Mouse (Mus musculus) hindbrain, embryonic 14.5 days (tissue): ENCODE measurements around the gene Map2k5. TPM values are rescaled to one million over a fixed set of nuclear protein-coding genes. Genes with fewer than 3 reads are reported as not detected.
A peak's percentile ranks its signal among the peaks of the same experiment; 100 is the strongest.

Source experiments
- ATAC-seq: fragments of 200-750 bp; cut with Nextera tagmentation; 2 replicates; pipeline ENCODE4 v1.8.0; 2017; ENCODE audit warnings: moderate number of reproducible peaks, mild to moderate bottlenecking, moderate TSS enrichment, moderate library complexity; ENCODE audit not compliant: low FRiP score
- DNase-seq: peaks from one replicate; pipeline ENCODE4 v3.0.0-alpha.2; 2015; ENCODE audit warnings: low spot score
- H3K27ac ChIP-seq: fragments of 300-500 bp; sonication (generic); 2 replicates; pipeline ENCODE4 v1.5.1; 2014; ENCODE audit warnings: mild to moderate bottlenecking, moderate library complexity
- H3K27me3 ChIP-seq: fragments of 300-500 bp; sonication (generic); 2 replicates; pipeline ENCODE4 v1.6.1; 2014; ENCODE audit warnings: mild to moderate bottlenecking, low read length, mixed read lengths; ENCODE audit not compliant: control insufficient read depth, insufficient read depth
- H3K36me3 ChIP-seq: fragments of 300-500 bp; sonication (generic); replicated peaks from 2 replicates; pipeline ENCODE4 v1.6.1; 2014; ENCODE audit not compliant: control insufficient read depth, insufficient read depth
- H3K4me1 ChIP-seq: fragments of 300-500 bp; sonication (generic); replicated peaks from 2 replicates; pipeline ENCODE4 v1.6.1; 2014; ENCODE audit warnings: antibody characterized with exemption, low read length, mixed read lengths; ENCODE audit not compliant: control insufficient read depth, insufficient read depth
- H3K4me2 ChIP-seq: fragments of 300-500 bp; sonication (generic); replicated peaks from 2 replicates; pipeline ENCODE4 v1.6.1; 2014; ENCODE audit warnings: mild to moderate bottlenecking, moderate library complexity
- H3K4me3 ChIP-seq: fragments of 300-500 bp; sonication (generic); replicated peaks from 2 replicates; pipeline ENCODE4 v1.5.1; 2014; ENCODE audit warnings: mild to moderate bottlenecking, low read length
- H3K9ac ChIP-seq: fragments of 300-500 bp; sonication (generic); 2 replicates; pipeline ENCODE4 v1.6.1; 2014
- H3K9me3 ChIP-seq: fragments of 300-500 bp; sonication (generic); 2 replicates; pipeline ENCODE4 v1.6.1; 2016; ENCODE audit warnings: low read length; ENCODE audit not compliant: control insufficient read depth
- WGBS: fragments of 180-500 bp; shearing (Covaris S2); extraction: QIAGEN DNeasy Blood & Tissue Kit; methylation state at CpG from one replicate; pipeline ENCODE4 v1.1.7; 2014; 5-methylcytosine and 5-hydroxymethylcytosine counted together
- polyA plus RNA-seq: library from polyadenylated mRNA; unstranded; fragments of >200 nt; fragmentation: Nextera tagmentation; extraction: Ambion mirVana; gene quantifications from 2 replicates; pipeline ENCODE4 v1.2.1, GENCODE M21; 2014

The Map2k5 gene
- 35.9 and 36.1 TPM in 2 replicates for polyA plus RNA-seq

- DNase-seq (peak; percentile 85), ATAC-seq (peak; percentile 93)
- Histone ChIP-seq H3K9me3 (no peaks in the 10 kb centered on the region), H3K4me1 (peaks cover 31% of the 10 kb centered on the region), H3K4me2 (peak within 1 kb of the TSS; percentile 97), H3K36me3 (0 out of 2 replicates have a peak, but pooled peaks cover 6% of the 10 kb centered on the region), H3K4me3 (peak within 1 kb of the TSS; percentile 78), H3K27ac (peak within 1 kb of the TSS; percentile 87), H3K27me3 (no peaks in the 10 kb centered on the region), H3K9ac (peak within 1 kb of the TSS; percentile 91)
- 2% methylated on average over 54 of the region's 58 CpGs for WGBS
These were observed at the start of gene Map2k5 for GRCm38 (mm10) chr9:63377270-63378142. Gene Map2k5 (minus strand): TSS chr9:63377902.

GRCm38 (mm10) chr9:63421096-63421736, 43.5 kb upstream of the Map2k5 start:
- Histone ChIP-seq H3K4me1 (no peaks in the 10 kb centered on the region), H3K27me3 (no peaks in the 10 kb centered on the region), H3K27ac (no peak overlapping the region), H3K9me3 (no peaks in the 10 kb centered on the region), H3K4me2 (no peak overlapping the region), H3K36me3 (no peaks in the 10 kb centered on the region), H3K9ac (no peak overlapping the region), H3K4me3 (no peak overlapping the region)
- ATAC-seq, result no peak
- 73% methylated on average over 9 of the region's 9 CpGs for WGBS
- DNase-seq, result peak; percentile 47

- 7% methylated on average over 6 of the region's 6 CpGs for whole genome bisulfite sequencing
- H3K9ac ChIP-seq, result no peak overlapping the region
- H3K9me3 ChIP-seq, result no peaks in the 10 kb centered on the region
- no peak for DNase-seq
- no peak overlapping the region for H3K4me2 ChIP-seq
- H3K4me3 ChIP-seq, result no peak overlapping the region
- H3K36me3 ChIP-seq, result no peaks in the 10 kb centered on the region
- H3K27ac ChIP-seq, result no peak overlapping the region
- no peak for ATAC-seq
- no peaks in the 10 kb centered on the region for H3K27me3 ChIP-seq
- H3K4me1 ChIP-seq, result no peaks in the 10 kb centered on the region
These were observed 42.7 kb upstream of the Map2k5 start for GRCm38 (mm10) chr9:63420396-63420795.

GRCm38 (mm10) chr9:63400176-63400575, 22.5 kb upstream of the Map2k5 start:
- Histone ChIP-seq H3K4me3 (no peak overlapping the region), H3K4me1 (peaks cover 5% of the 10 kb centered on the region), H3K36me3 (no peaks in the 10 kb centered on the region), H3K27ac (no peak overlapping the region), H3K27me3 (no peaks in the 10 kb centered on the region), H3K9ac (no peak overlapping the region), H3K4me2 (no peak overlapping the region), H3K9me3 (no peaks in the 10 kb centered on the region)
- ATAC-seq, result no peak
- no peak for DNase-seq
- 86% methylated on average over 1 of the region's 1 CpGs for WGBS

- H3K4me3 ChIP-seq, result peak overlapping the region; percentile 97
- no peak for DNase-seq
- ATAC-seq, result peak; percentile 48; the same call in 1 of the 2 replicates
- H3K27ac ChIP-seq, result peak overlapping the region; percentile 86
- 6% methylated on average over 8 of the region's 8 CpGs for WGBS
- H3K27me3 ChIP-seq, result no peaks in the 10 kb centered on the region
- H3K4me1 ChIP-seq, result peaks cover 5% of the 10 kb centered on the region
- H3K9me3 ChIP-seq, result no peaks in the 10 kb centered on the region
- peak overlapping the region; percentile 92 for H3K4me2 ChIP-seq
- peak overlapping the region; percentile 81 for H3K9ac ChIP-seq
- H3K36me3 ChIP-seq, result no peaks in the 10 kb centered on the region
These were observed 21.7 kb upstream of the Map2k5 start for GRCm38 (mm10) chr9:63399463-63399815.

GRCm38 (mm10) chr9:63398611-63399462, 21.1 kb upstream of the Map2k5 start, which contains the start of gene 2300009A05Rik:
Gene 2300009A05Rik (minus strand): TSS chr9:63399246.
- Histone ChIP-seq H3K4me1 (peaks cover 5% of the 10 kb centered on the region), H3K4me3 (peak within 1 kb of the TSS; percentile 97), H3K36me3 (no peaks in the 10 kb centered on the region), H3K4me2 (peak within 1 kb of the TSS; percentile 92), H3K9me3 (no peaks in the 10 kb centered on the region), H3K27me3 (no peaks in the 10 kb centered on the region), H3K27ac (peak within 1 kb of the TSS; percentile 86), H3K9ac (peak within 1 kb of the TSS; percentile 81)
- ATAC-seq, result peak; percentile 94
- peak; percentile 84 for DNase-seq
- under 1% methylated on average over 70 of the region's 74 CpGs for WGBS

GRCm38 (mm10) chr9:63395612-63396011, 17.9 kb upstream of the Map2k5 start:
- ATAC-seq (no peak), DNase-seq (no peak)
- Histone ChIP-seq H3K4me1 (peaks cover 5% of the 10 kb centered on the region), H3K27ac (no peak overlapping the region), H3K36me3 (no peaks in the 10 kb centered on the region), H3K27me3 (no peaks in the 10 kb centered on the region), H3K4me3 (no peak overlapping the region), H3K9ac (no peak overlapping the region), H3K9me3 (no peaks in the 10 kb centered on the region), H3K4me2 (peak overlapping the region; percentile 19; the same call in 1 of the 2 replicates)
- 80% methylated on average over 7 of the region's 7 CpGs for WGBS

- Histone ChIP-seq H3K27me3 (no peaks in the 10 kb centered on the region), H3K4me2 (no peak overlapping the region), H3K4me1 (no peaks in the 10 kb centered on the region), H3K9ac (no peak overlapping the region), H3K27ac (no peak overlapping the region), H3K36me3 (no peaks in the 10 kb centered on the region), H3K4me3 (no peak overlapping the region), H3K9me3 (no peaks in the 10 kb centered on the region)
- WGBS, result 74% methylated on average over 2 of the region's 2 CpGs
- DNase-seq (no peak), ATAC-seq (no peak)
These were observed 13.6 kb upstream of the Map2k5 start for GRCm38 (mm10) chr9:63391307-63391706.
